In the genomic region with DNA sequence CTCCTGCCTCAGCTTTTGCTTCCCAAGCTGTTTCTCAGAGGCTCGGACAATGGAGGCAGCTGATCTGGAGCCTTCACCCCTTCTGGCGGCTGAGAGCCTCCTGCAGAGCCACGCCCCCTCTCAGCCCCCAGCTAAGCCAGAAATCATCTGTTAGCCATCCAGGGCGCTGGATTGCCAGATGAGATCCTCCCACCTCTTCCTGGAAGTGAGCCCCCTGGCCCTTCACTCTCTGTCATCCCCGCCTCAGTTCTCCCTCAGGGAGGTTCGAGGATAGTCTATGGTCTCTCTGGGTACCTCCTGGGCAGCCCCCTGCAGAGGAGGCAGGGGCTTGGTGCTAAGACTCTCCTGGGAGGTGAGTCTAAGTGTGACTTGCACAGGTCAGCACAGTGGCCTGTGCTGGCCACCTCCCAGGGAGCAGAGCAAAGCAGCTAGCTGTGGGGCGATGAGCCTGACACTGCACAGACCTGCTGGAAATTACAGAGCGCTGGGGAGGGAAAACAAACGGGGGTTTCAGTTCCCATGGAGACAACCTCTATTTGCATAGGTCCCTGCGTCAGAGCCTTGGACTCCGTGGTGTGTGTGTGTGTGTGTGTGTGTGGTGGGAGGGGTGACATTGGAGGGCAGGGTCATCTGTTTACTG, we compare ENCODE assay signal across 8 mouse cellular contexts. TPM values are rescaled to one million over a fixed set of nuclear protein-coding genes. Genes with fewer than 3 reads are reported as not detected.
DNase-seq lines count a peak whose midpoint lies in the region; ATAC-seq lines count a peak whose summit lies in the region.

No protein-coding gene starts in this region.

- peak; percentile 72 for ATAC-seq in forebrain, embryonic 14.5 days
- peak; percentile 82 for ATAC-seq in hindbrain, embryonic 12.5 days (ENCODE audit: low FRiP score)
- peak; percentile 67 for ATAC-seq in stomach, embryonic 15.5 days (ENCODE audit: insufficient read depth, low FRiP score, low read depth)
- ATAC-seq in erythroblast, adult 5-6 weeks (replicated peaks; ENCODE audit: low FRiP score, poor library complexity, severe bottlenecking), result no peak

- 0 out of 2 replicates have a peak overlapping the region, but pooled peaks have one; percentile 52 for H3K27ac ChIP-seq in forebrain, embryonic 14.5 days (ENCODE audit: low read depth, low read length)
- peak overlapping the region; percentile 91 for H3K27ac ChIP-seq in hindbrain, embryonic 12.5 days
- H3K27ac ChIP-seq in stomach, embryonic 15.5 days, result peak overlapping the region; percentile 86

- peak overlapping the region; percentile 38 for H3K4me2 ChIP-seq in forebrain, embryonic 14.5 days (ENCODE audit: low read length)
- peak overlapping the region; percentile 45 for H3K4me2 ChIP-seq in hindbrain, embryonic 12.5 days (replicated peaks)
- H3K4me2 ChIP-seq in stomach, embryonic 15.5 days, result peak overlapping the region; percentile 42

- peak overlapping the region; percentile 38 for H3K9ac ChIP-seq in forebrain, embryonic 14.5 days (ENCODE audit: low read length)
- peak overlapping the region; percentile 35 for H3K9ac ChIP-seq in hindbrain, embryonic 12.5 days
- no peak overlapping the region for H3K9ac ChIP-seq in stomach, embryonic 15.5 days

- peak; percentile 66 to 70 for DNase-seq in spleen, postnatal 36 days (ENCODE audit: low spot score in 2 of 2)
- no peak for DNase-seq in spleen, postnatal 4 days (ENCODE audit: low spot score in 2 of 2)
- DNase-seq in forebrain, embryonic 14.5 days (ENCODE audit: low spot score), result peak; percentile 65
- DNase-seq in lung, postnatal 4 days, result peak; percentile 46 to 64
- DNase-seq in urinary bladder, adult 2 months (ENCODE audit: low spot score), result no peak

- H3K4me3 ChIP-seq in forebrain, embryonic 14.5 days (ENCODE audit: low read depth, low read length), result no peak overlapping the region
- peak overlapping the region; percentile 0; the same call in 1 of the 2 replicates for H3K4me3 ChIP-seq in hindbrain, embryonic 12.5 days
- peak overlapping the region; percentile 9; the same call in 1 of the 2 replicates for H3K4me3 ChIP-seq in stomach, embryonic 15.5 days (replicated peaks)

- no peaks in the 10 kb centered on the region for H3K36me3 ChIP-seq in forebrain, embryonic 14.5 days (ENCODE audit: control insufficient read depth, insufficient read depth, low read length)
- H3K36me3 ChIP-seq in hindbrain, embryonic 12.5 days, result no peaks in the 10 kb centered on the region
- H3K36me3 ChIP-seq in stomach, embryonic 15.5 days, result no peaks in the 10 kb centered on the region

- H3K27me3 ChIP-seq in forebrain, embryonic 14.5 days (replicated peaks; ENCODE audit: control insufficient read depth, insufficient read depth, low read length), result no peaks in the 10 kb centered on the region
- H3K27me3 ChIP-seq in hindbrain, embryonic 12.5 days, result no peaks in the 10 kb centered on the region
- no peaks in the 10 kb centered on the region for H3K27me3 ChIP-seq in stomach, embryonic 15.5 days (replicated peaks)

- H3K4me1 ChIP-seq in forebrain, embryonic 14.5 days (ENCODE audit: control insufficient read depth, insufficient read depth, low read length), result peaks cover 9% of the 10 kb centered on the region
- H3K4me1 ChIP-seq in hindbrain, embryonic 12.5 days, result peaks cover 42% of the 10 kb centered on the region
- peaks cover 51% of the 10 kb centered on the region for H3K4me1 ChIP-seq in stomach, embryonic 15.5 days

- WGBS in forebrain, embryonic 14.5 days, result 3% methylated on average over 11 of the region's 11 CpGs
- whole genome bisulfite sequencing in hindbrain, embryonic 12.5 days, result 1% methylated on average over 11 of the region's 11 CpGs
- WGBS in stomach, embryonic 15.5 days, result 3% methylated on average over 11 of the region's 11 CpGs

- no peaks in the 10 kb centered on the region for H3K9me3 ChIP-seq in forebrain, embryonic 14.5 days (replicated peaks; ENCODE audit: control insufficient read depth, low read length)
- no peaks in the 10 kb centered on the region; the same call in 1 of the 2 replicates for H3K9me3 ChIP-seq in hindbrain, embryonic 12.5 days (replicated peaks)
- H3K9me3 ChIP-seq in stomach, embryonic 15.5 days, result no peaks in the 10 kb centered on the region

RNA-seq across cellular contexts. Expression of gene Ccr7, which starts 22.7 kb away (rescaled TPM):
- not detected in 2 replicates for polyA plus RNA-seq in forebrain, embryonic 14.5 days (2014; fragmentation: Nextera tagmentation; extraction: Ambion mirVana)
- polyA plus RNA-seq in hindbrain, embryonic 12.5 days (2016; fragmentation: Nextera tagmentation; extraction: Ambion mirVana), result 0.25 and 0.42 TPM in 2 replicates
- polyA plus RNA-seq in stomach, embryonic 15.5 days (2015; fragmentation: Nextera tagmentation; extraction: Ambion mirVana), result 0.21 and 0.27 TPM in 2 replicates
- 1.0 and 2.9 TPM in 2 replicates for total RNA-seq in erythroblast, adult 5-6 weeks (2015; ENCODE audit: low replicate concordance)
- total RNA-seq in erythroblast, adult 5-6 weeks (2017; ENCODE audit: low replicate concordance), result 0.60 and 0.98 TPM in 2 replicates
- polyA plus RNA-seq in urinary bladder, adult 2 months (2012; rRNA removed), result 1.0 and 1.3 TPM in 2 replicates

RNA-seq across cellular contexts. Expression of gene Tns4, which starts 43.1 kb away (rescaled TPM):
- polyA plus RNA-seq in forebrain, embryonic 14.5 days (2014; fragmentation: Nextera tagmentation; extraction: Ambion mirVana), result 0.08 TPM in 1 of 2 replicates, not detected in the other
- polyA plus RNA-seq in hindbrain, embryonic 12.5 days (2016; fragmentation: Nextera tagmentation; extraction: Ambion mirVana), result 0.32 and 0.36 TPM in 2 replicates
- 1.4 and 1.5 TPM in 2 replicates for polyA plus RNA-seq in stomach, embryonic 15.5 days (2015; fragmentation: Nextera tagmentation; extraction: Ambion mirVana)
- total RNA-seq in erythroblast, adult 5-6 weeks (2015; ENCODE audit: low replicate concordance), result 0.77 TPM in 1 of 2 replicates, not detected in the other
- 0.42 TPM in 1 of 2 replicates, not detected in the other for total RNA-seq in erythroblast, adult 5-6 weeks (2017; ENCODE audit: low replicate concordance)
- 26.0 and 28.6 TPM in 2 replicates for polyA plus RNA-seq in urinary bladder, adult 2 months (2012; rRNA removed)

Comparison
In these comparisons a context has a peak if more than half of its experiments do, and no peak if none do; other contexts are left out.
1. DNase-seq: peak in spleen, postnatal 36 days (2 of 2), forebrain, embryonic 14.5 days (single experiment) and lung, postnatal 4 days (2 of 2); none in spleen, postnatal 4 days (0 of 2) and urinary bladder, adult 2 months (single experiment).
2. RNA of gene Tns4, which starts 43.1 kb away (polyA plus RNA-seq): 26.0 to 28.6 TPM in urinary bladder, adult 2 months; 1.4 to 1.5 TPM in stomach, embryonic 15.5 days, 0.32 to 0.36 TPM in hindbrain, embryonic 12.5 days and 0.08 TPM in forebrain, embryonic 14.5 days; every median in the first group is over 10 times any median in the second.
3. Peak in every context shown above with its lines, with median percentiles within 50 percentile points of each other: H3K27ac ChIP-seq and H3K4me2 ChIP-seq.